Mouse (Mus musculus) mesoderm, embryonic 11.5 days (tissue): ENCODE measurements around the gene Gm40460.
"Not testable (repeated sequence)": the region's sequence is repeated elsewhere in the genome, so short reads cannot be mapped to it uniquely, and the experiment has no call there.

Experiments used
- DNase-seq: peaks from one replicate; pipeline ENCODE4 v3.0.0-alpha.2; 2012; ENCODE audit warnings: low read depth, low spot score

Gm40460 gene

GRCm38 (mm10) chr7:142240978-142241377, at the start of gene Gm40460:
TSS of gene Gm40460 (minus strand) at chr7:142241078.
- no peak for DNase-seq

GRCm38 (mm10) chr7:142285910-142286612, 45.2 kb upstream of the Gm40460 start:
- DNase-seq: peak; percentile 32

GRCm38 (mm10) chr7:142285130-142285835, 44.4 kb upstream of the Gm40460 start:
- peak; percentile 57 for DNase-seq

GRCm38 (mm10) chr7:142284615-142285080, 43.8 kb upstream of the Gm40460 start:
- DNase-seq: peak; percentile 94

GRCm38 (mm10) chr7:142284023-142284591, 43.2 kb upstream of the Gm40460 start:
- DNase-seq: peak; percentile 72

GRCm38 (mm10) chr7:142282847-142283246, 42.0 kb upstream of the Gm40460 start:
- DNase-seq: not testable (repeated sequence)

- DNase-seq: not testable (repeated sequence)
These were observed 38.4 kb upstream of the Gm40460 start for GRCm38 (mm10) chr7:142279291-142279690.

- DNase-seq: peak; percentile 73
These were observed 37.3 kb upstream of the Gm40460 start for GRCm38 (mm10) chr7:142278183-142278582.

GRCm38 (mm10) chr7:142274263-142274662, 33.4 kb upstream of the Gm40460 start, which contains the start of gene Gm4559:
TSS of gene Gm4559 (minus strand) at chr7:142274363.
- DNase-seq: not testable (repeated sequence)

- not testable (repeated sequence) for DNase-seq
These were observed 17.4 kb upstream of the Gm40460 start, which contains the start of gene Gm2431 for GRCm38 (mm10) chr7:142258254-142258653. TSS of gene Gm2431 (minus strand) at chr7:142258354.

GRCm38 (mm10) chr7:142255517-142255916, 14.6 kb upstream of the Gm40460 start:
- peak; percentile 46 for DNase-seq

- peak; percentile 48 for DNase-seq
These were observed 8.9 kb upstream of the Gm40460 start for GRCm38 (mm10) chr7:142249824-142250223.

- no peak for DNase-seq
These were observed 9.3 kb downstream of the Gm40460 start for GRCm38 (mm10) chr7:142231540-142231939.

GRCm38 (mm10) chr7:142229871-142230270, 11.0 kb downstream of the Gm40460 start, which contains the start of gene Krtap5-5:
TSS of gene Krtap5-5 (minus strand) at chr7:142229971.
- DNase-seq: not testable (repeated sequence)

- no peak for DNase-seq
These were observed 16.4 kb downstream of the Gm40460 start for GRCm38 (mm10) chr7:142224518-142224917.

- not testable (repeated sequence) for DNase-seq
These were observed 28.7 kb downstream of the Gm40460 start for GRCm38 (mm10) chr7:142212136-142212535.

- DNase-seq: no peak
These were observed 29.3 kb downstream of the Gm40460 start, which contains the start of gene Gm7579 for GRCm38 (mm10) chr7:142211559-142211958. TSS of gene Gm7579 (plus strand) at chr7:142211859.

- DNase-seq: not testable (repeated sequence)
These were observed 34.0 kb downstream of the Gm40460 start for GRCm38 (mm10) chr7:142206891-142207290.

- DNase-seq: no peak
These were observed 35.4 kb downstream of the Gm40460 start for GRCm38 (mm10) chr7:142205488-142205887.

GRCm38 (mm10) chr7:142201064-142201463, 39.8 kb downstream of the Gm40460 start, which contains the start of gene Krtap5-3:
TSS of gene Krtap5-3 (plus strand) at chr7:142201364.
- DNase-seq: no peak

GRCm38 (mm10) chr7:142198748-142199147, 42.1 kb downstream of the Gm40460 start:
- no peak for DNase-seq
